In genomic region chr11:87591526-87592353, GRCm38 (mm10) we compare ENCODE assay signal across 8 mouse cellular contexts. TPM values are rescaled to one million over a fixed set of nuclear protein-coding genes. Genes with fewer than 3 reads are reported as not detected.
DNase-seq lines count a peak whose midpoint lies in the region; ATAC-seq lines count a peak whose summit lies in the region.

Gene Mtmr4, plus strand, starts transcription at chr11:87592162.

- intact Hi-C loops in gastrocnemius, postnatal 14 days (cut with DNase I; ENCODE audit: low total_unique reads): no loop called here
- intact Hi-C loops in left cerebral cortex, postnatal 14 days (cut with DNase I): no loop called here

- peak; percentile 100 for DNase-seq in adrenal gland, adult (ENCODE audit: inconsistent age in 2 of 2, low spot score in 1 of 2)
- DNase-seq in embryo, embryonic 10.5 days (ENCODE audit: low spot score): peak; percentile 99
- DNase-seq in gastrocnemius, postnatal 14 days: peak; percentile 100
- DNase-seq in left cerebral cortex, postnatal 14 days (ENCODE audit: low spot score in 2 of 2): peak; percentile 99 to 100
- peak; percentile 99 for DNase-seq in mesoderm, embryonic 11.5 days (ENCODE audit: low read depth, low spot score)
- peak; percentile 100 for DNase-seq in right cerebral cortex, postnatal 36 days (ENCODE audit: low spot score in 2 of 2)
- DNase-seq in yolk sac, embryonic 10.5 days (ENCODE audit: low spot score): peak; percentile 100

- peak; percentile 92 for ATAC-seq in inflammation-experienced regulatory T-cells, adult 6 months

RNA-seq across cellular contexts. Expression of gene Mtmr4, which starts in this region (rescaled TPM):
- 10 to 100 TPM in 1 of 2 experiments, 1 to 10 TPM in 1; 9.5 to 12.4 TPM for total RNA-seq in gastrocnemius, postnatal 14 days (2021)
- polyA plus RNA-seq in inflammation-experienced regulatory T-cells, adult 6 months (2017; shearing (Covaris generic)): 10 to 100 TPM in 2 of 3 experiments, 1 to 10 TPM in 1; 8.4 to 10.3 (median 10.3) TPM
- 10 to 100 TPM; 83.5 to 86.6 TPM for total RNA-seq in left cerebral cortex, postnatal 14 days (2021)

Comparison
In these comparisons a context has a peak if more than half of its experiments do, and no peak if none do; other contexts are left out.
1. Peak in every context shown above with its lines: DNase-seq and ATAC-seq.
2. RNA of gene Mtmr4 (total RNA-seq): 83.5 to 86.6 TPM in left cerebral cortex, postnatal 14 days; 9.5 to 12.4 TPM in gastrocnemius, postnatal 14 days; every median in the first group is over 4 times any median in the second.